ENCODE assay signal across 30 mouse cellular contexts in the genomic region with DNA sequence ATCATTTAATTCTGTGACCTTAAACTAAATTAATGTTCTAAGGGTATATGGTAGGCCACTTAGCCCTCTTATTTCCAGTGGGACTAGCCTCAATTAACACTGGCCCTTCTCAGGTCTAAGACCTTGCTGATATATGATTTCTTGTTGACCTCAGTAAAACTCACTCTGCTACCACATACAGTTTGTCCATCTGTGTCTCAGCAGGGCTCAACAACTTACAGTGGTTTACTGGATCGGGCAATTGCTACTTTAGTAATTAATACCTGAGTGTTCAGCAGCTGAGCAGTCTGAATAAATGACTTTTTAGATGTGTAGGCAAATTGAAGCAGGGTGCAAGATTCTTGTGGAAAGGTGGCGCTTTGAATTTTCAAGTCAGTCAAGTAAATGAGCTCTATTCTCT.
DNase-seq lines count a peak whose midpoint lies in the region; ATAC-seq and TF ChIP-seq lines count a peak whose summit lies in the region.
"Had no signal": no experiment of that assay in that cellular context is flagged by ENCODE, and none has a peak within 500 bp of the region (broad histone marks: within the 10 kb centered on the region; RNA-seq: fewer than 3 reads in every experiment).

No protein-coding gene starts in this region.

- H3K27ac ChIP-seq in kidney, embryonic 14.5 days (ENCODE audit: low read depth, low read length) = no peak overlapping the region
- no peak overlapping the region for H3K27ac ChIP-seq in kidney, adult 2 months (ENCODE audit: insufficient read depth, low read depth, low read length)
- H3K27ac ChIP-seq: heart, embryonic 10.5 days; heart, embryonic 15.5 days; hindbrain, embryonic 12.5 days; kidney, embryonic 15.5 days; limb, embryonic 12.5 days; lung, embryonic 15.5 days; midbrain, embryonic 12.5 days; neural tube, embryonic 15.5 days; stomach, embryonic 15.5 days had no signal

- no peak for TF ChIP-seq CTCF in kidney, adult 2 months (conservative IDR thresholded peaks at IDR 0.05; ENCODE audit: insufficient read depth, insufficient read length, low read depth, low read length)

- no peak for TF ChIP-seq POLR2A in kidney, adult 2 months (IDR thresholded peaks at IDR 0.05; ENCODE audit: low read depth, low read length)

- no peaks in the 10 kb centered on the region for H3K4me1 ChIP-seq in kidney, embryonic 14.5 days (ENCODE audit: control insufficient read depth, insufficient read depth, low read length)
- H3K4me1 ChIP-seq in kidney, adult 2 months (ENCODE audit: control insufficient read depth, insufficient read depth, low read length) = no peaks in the 10 kb centered on the region
- H3K4me1 ChIP-seq: heart, embryonic 10.5 days; heart, embryonic 15.5 days; hindbrain, embryonic 12.5 days; kidney, embryonic 15.5 days; limb, embryonic 12.5 days; lung, embryonic 15.5 days; midbrain, embryonic 12.5 days; neural tube, embryonic 15.5 days; stomach, embryonic 15.5 days had no signal

- ATAC-seq in kidney, embryonic 14.5 days (ENCODE audit: low FRiP score, low TSS enrichment) = peak; percentile 62; the same call in 1 of the 2 replicates
- ATAC-seq: forebrain, embryonic 16.5 days; intestine, postnatal 0 days had no signal

- H3K4me2 ChIP-seq in kidney, embryonic 14.5 days (replicated peaks; ENCODE audit: low read depth, low read length) = no peak overlapping the region
- H3K4me2 ChIP-seq: heart, embryonic 15.5 days; hindbrain, embryonic 12.5 days; kidney, embryonic 15.5 days; limb, embryonic 12.5 days; liver, embryonic 11.5 days; lung, embryonic 15.5 days; midbrain, embryonic 12.5 days; neural tube, embryonic 15.5 days; stomach, embryonic 15.5 days had no signal

- 69% methylated on average over 2 of the region's 2 CpGs for WGBS in kidney, embryonic 14.5 days
- WGBS in kidney, adult 2 months = 55% methylated on average over 2 of the region's 2 CpGs

- no peak overlapping the region for H3K9ac ChIP-seq in kidney, embryonic 14.5 days (ENCODE audit: low read depth, low read length)
- H3K9ac ChIP-seq: heart, embryonic 15.5 days; hindbrain, embryonic 12.5 days; kidney, embryonic 15.5 days; limb, embryonic 12.5 days; lung, embryonic 15.5 days; midbrain, embryonic 12.5 days; neural tube, embryonic 15.5 days; stomach, embryonic 15.5 days had no signal

- no peaks in the 10 kb centered on the region for H3K27me3 ChIP-seq in kidney, embryonic 14.5 days (ENCODE audit: control insufficient read depth, insufficient read depth, low read length)
- H3K27me3 ChIP-seq in kidney, adult 2 months (replicated peaks; ENCODE audit: control insufficient read depth, insufficient read depth, low read length) = no peaks in the 10 kb centered on the region
- H3K27me3 ChIP-seq: heart, embryonic 15.5 days; hindbrain, embryonic 12.5 days; kidney, embryonic 15.5 days; limb, embryonic 12.5 days; lung, embryonic 15.5 days; midbrain, embryonic 12.5 days; neural tube, embryonic 15.5 days; stomach, embryonic 15.5 days had no signal

- no peak for DNase-seq in kidney, adult 2 months
- DNase-seq in cerebellum, adult 11-12 months = peak; percentile 13
- peak; percentile 18 for DNase-seq in cerebellum, adult 8-10 months
- peak; percentile 13 to 50 for DNase-seq in cerebellum, postnatal 36 days
- no peak for DNase-seq in frontal cortex, postnatal 10 days (ENCODE audit: low spot score in 2 of 2)
- DNase-seq in layer of hippocampus, postnatal 14 days (ENCODE audit: low spot score in 2 of 2) = no peak
- DNase-seq in frontal cortex, postnatal 14 days (ENCODE audit: low spot score in 2 of 2) = no peak
- DNase-seq: adrenal gland, postnatal 25 days; B cell, adult 2 months; gastrocnemius, postnatal 25 days; heart, adult 11 months; heart, postnatal 36 days; kidney, postnatal 4 days; retina, postnatal 1 day; right cerebral cortex, postnatal 25 days; thymus, postnatal 14 days had no signal

- no peaks in the 10 kb centered on the region for H3K36me3 ChIP-seq in kidney, embryonic 14.5 days (ENCODE audit: control insufficient read depth, insufficient read depth, low read length)
- H3K36me3 ChIP-seq in kidney, adult 2 months (ENCODE audit: control insufficient read depth, insufficient read depth, low read length) = no peaks in the 10 kb centered on the region
- H3K36me3 ChIP-seq: heart, embryonic 10.5 days; heart, embryonic 15.5 days; hindbrain, embryonic 12.5 days; kidney, embryonic 15.5 days; limb, embryonic 12.5 days; lung, embryonic 15.5 days; midbrain, embryonic 12.5 days; neural tube, embryonic 15.5 days; stomach, embryonic 15.5 days had no signal

- no peaks in the 10 kb centered on the region for H3K9me3 ChIP-seq in kidney, embryonic 14.5 days (ENCODE audit: control insufficient read depth, low read length)
- H3K9me3 ChIP-seq: heart, embryonic 10.5 days; heart, embryonic 15.5 days; hindbrain, embryonic 12.5 days; kidney, embryonic 15.5 days; limb, embryonic 12.5 days; lung, embryonic 15.5 days; midbrain, embryonic 12.5 days; neural tube, embryonic 15.5 days; stomach, embryonic 15.5 days had no signal

- no peak overlapping the region for H3K4me3 ChIP-seq in kidney, embryonic 14.5 days (ENCODE audit: low read length)
- no peak overlapping the region for H3K4me3 ChIP-seq in kidney, adult 2 months (ENCODE audit: insufficient read depth, low read depth, low read length)
- H3K4me3 ChIP-seq: erythroblast, embryonic 14.5 days; heart, embryonic 10.5 days; heart, embryonic 15.5 days; hindbrain, embryonic 12.5 days; kidney, embryonic 15.5 days; limb, embryonic 12.5 days; lung, embryonic 15.5 days; midbrain, embryonic 12.5 days; neural tube, embryonic 15.5 days; stomach, embryonic 15.5 days had no signal

Comparison
In these comparisons a context has a peak if more than half of its experiments do, and no peak if none do; other contexts are left out.
1. DNase-seq: peak in cerebellum, adult 11-12 months (single experiment), cerebellum, adult 8-10 months (single experiment) and cerebellum, postnatal 36 days (2 of 2); none in kidney, adult 2 months (single experiment), frontal cortex, postnatal 10 days (0 of 2), layer of hippocampus, postnatal 14 days (0 of 2) and frontal cortex, postnatal 14 days (0 of 2).